Mouse (Mus musculus): ENCODE measurements around the gene Pdia5. TPM values are rescaled to one million over a fixed set of nuclear protein-coding genes. Genes with fewer than 3 reads are reported as not detected.

Pdia5 gene
- total and polyA plus RNA-seq, 3 experiments: not detected

DNA sequence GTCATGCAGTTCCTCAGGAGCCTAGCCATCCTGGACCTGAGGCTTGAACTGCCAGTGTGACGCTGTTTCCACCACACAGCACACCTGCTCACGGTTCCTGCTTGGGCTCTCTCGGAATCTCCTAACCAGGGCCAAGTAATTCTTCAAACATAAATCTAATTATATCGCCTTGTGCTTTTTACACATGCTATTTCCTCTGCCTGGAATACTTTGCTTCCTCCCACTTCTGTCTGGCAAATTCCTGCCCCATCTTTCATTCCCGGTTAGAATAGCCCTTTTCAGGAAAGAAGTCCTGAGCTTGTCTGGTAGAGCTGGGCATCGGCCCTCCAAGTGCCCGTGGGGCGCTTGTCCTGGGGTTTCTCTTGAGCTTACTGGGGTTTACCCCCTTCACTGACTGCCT lies 47.0 kb upstream of the Pdia5 start:
- in situ Hi-C loops (cut with MboI; ENCODE audit: low pct_ligation_motif_present, low pct_unique_long_range_greater_than_20kb, low sequenced_read_pairs) (no loop called here), dilution Hi-C loops (cut with MboI; ENCODE audit: extremely low pct_ligation_motif_present, extremely low pct_unique_long_range_greater_than_20kb, low sequenced_read_pairs) (no loop called here)
- Histone ChIP-seq H3K9ac (ENCODE audit: insufficient read depth, low read depth) (no peak overlapping the region), H3K79me2 (replicated peaks; ENCODE audit: control insufficient read depth, extremely low read depth, insufficient read depth, poor library complexity, severe bottlenecking) (no peaks in the 10 kb centered on the region), H3K4me3 (replicated peaks in 1 of 3; ENCODE audit: low read depth in 2 of 3, low read length in 2 of 3, poor library complexity in 1 of 3) (no peak overlapping the region), H3K27ac (ENCODE audit: insufficient read depth, low read depth) (no peak overlapping the region), H3K4me2 (ENCODE audit: insufficient read depth, low read depth, poor library complexity, severe bottlenecking) (no peak overlapping the region), H3K27me3 (replicated peaks) (peaks cover 82% of the 10 kb centered on the region), H3K4me1 (ENCODE audit: control insufficient read depth in 1 of 2, insufficient read depth in 2 of 2) (no peaks in the 10 kb centered on the region), H3K9me3 (replicated peaks; ENCODE audit: low read length) (peaks cover 13% of the 10 kb centered on the region), H3K36me3 (replicated peaks in 1 of 2; ENCODE audit: control insufficient read depth in 1 of 2, insufficient read depth in 1 of 2, low read length in 1 of 2) (no peaks in the 10 kb centered on the region)
- TF ChIP-seq E2F4 (IDR thresholded peaks at IDR 0.05; ENCODE audit: insufficient replicate concordance, low read depth, low read length) (no peak), SIN3A (IDR thresholded peaks at IDR 0.05; ENCODE audit: low read length) (no peak), NRF1 (IDR thresholded peaks at IDR 0.05; ENCODE audit: low read depth, low read length) (no peak), ETS1 (conservative IDR thresholded peaks at IDR 0.05; ENCODE audit: low read depth, low read length) (no peak), PAX5 (IDR thresholded peaks at IDR 0.05; ENCODE audit: low read length) (no peak), POLR2AphosphoS2 (IDR thresholded peaks at IDR 0.05; ENCODE audit: low read depth, low read length) (no peak), CTCF (conservative IDR thresholded peaks at IDR 0.05 in 1 of 2, IDR thresholded peaks at IDR 0.05 in 1 of 2; ENCODE audit: low read depth in 2 of 2, low read length in 2 of 2) (no peak), IRF4 (IDR thresholded peaks at IDR 0.05; ENCODE audit: low read depth, low read length) (no peak)
- DNase-seq (ENCODE audit: extremely low read depth): no peak

DNA sequence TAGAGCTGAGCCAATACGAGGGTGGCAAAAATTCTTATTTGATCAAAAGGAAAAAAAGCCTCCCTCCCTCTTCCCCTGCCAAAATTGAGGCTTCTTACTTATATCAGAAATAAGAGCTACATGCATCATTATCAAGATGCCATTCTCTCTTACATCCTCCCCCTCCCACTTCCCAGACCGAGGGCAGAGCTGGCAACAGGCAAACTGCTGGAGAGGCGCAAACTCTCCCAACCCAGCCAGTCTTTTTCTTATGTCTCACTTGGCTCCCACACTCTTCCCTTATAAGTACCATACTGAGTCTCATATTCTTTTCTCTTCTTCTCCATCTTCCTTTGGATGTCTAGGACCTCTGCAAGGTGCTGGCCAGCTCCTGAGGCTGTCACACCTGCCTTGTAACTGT lies 44.0 kb upstream of the Pdia5 start:
- Histone ChIP-seq H3K4me2 (ENCODE audit: insufficient read depth, low read depth, poor library complexity, severe bottlenecking) (no peak overlapping the region), H3K27me3 (replicated peaks) (peaks cover 98% of the 10 kb centered on the region), H3K27ac (ENCODE audit: insufficient read depth, low read depth) (no peak overlapping the region), H3K36me3 (replicated peaks in 1 of 2; ENCODE audit: control insufficient read depth in 1 of 2, insufficient read depth in 1 of 2, low read length in 1 of 2) (no peaks in the 10 kb centered on the region), H3K4me3 (replicated peaks in 1 of 3; ENCODE audit: low read depth in 2 of 3, low read length in 2 of 3, poor library complexity in 1 of 3) (no peak overlapping the region), H3K9ac (ENCODE audit: insufficient read depth, low read depth) (no peak overlapping the region), H3K9me3 (replicated peaks; ENCODE audit: low read length) (no peaks in the 10 kb centered on the region), H3K4me1 (ENCODE audit: control insufficient read depth in 1 of 2, insufficient read depth in 2 of 2) (no peaks in the 10 kb centered on the region), H3K79me2 (replicated peaks; ENCODE audit: control insufficient read depth, extremely low read depth, insufficient read depth, poor library complexity, severe bottlenecking) (no peaks in the 10 kb centered on the region)
- dilution Hi-C loops (cut with MboI; ENCODE audit: extremely low pct_ligation_motif_present, extremely low pct_unique_long_range_greater_than_20kb, low sequenced_read_pairs): no loop called here
- DNase-seq (ENCODE audit: extremely low read depth): no peak
- in situ Hi-C loops (cut with MboI; ENCODE audit: low pct_ligation_motif_present, low pct_unique_long_range_greater_than_20kb, low sequenced_read_pairs): no loop called here
- no peak for TF ChIP-seq ETS1 (conservative IDR thresholded peaks at IDR 0.05; ENCODE audit: low read depth, low read length)
- no peak for TF ChIP-seq MAFK (IDR thresholded peaks at IDR 0.05; ENCODE audit: insufficient replicate concordance, low read length)
- TF ChIP-seq JUN (IDR thresholded peaks at IDR 0.05; ENCODE audit: insufficient read depth, low read depth, low read length): no peak
- TF ChIP-seq CHD1 (IDR thresholded peaks at IDR 0.05; ENCODE audit: low read depth, low read length): no peak
- TF ChIP-seq USF2 (conservative IDR thresholded peaks at IDR 0.05; ENCODE audit: low read depth, low read length): no peak
- no peak for TF ChIP-seq MAX (IDR thresholded peaks at IDR 0.05; ENCODE audit: low read length)
- no peak for TF ChIP-seq HCFC1 (IDR thresholded peaks at IDR 0.05; ENCODE audit: low read depth, low read length)
- no peak for TF ChIP-seq SIN3A (IDR thresholded peaks at IDR 0.05; ENCODE audit: low read length)
- no peak for TF ChIP-seq CTCF (conservative IDR thresholded peaks at IDR 0.05 in 1 of 2, IDR thresholded peaks at IDR 0.05 in 1 of 2; ENCODE audit: low read depth in 2 of 2, low read length in 2 of 2)
- no peak for TF ChIP-seq ZMIZ1 (IDR thresholded peaks at IDR 0.05; ENCODE audit: low read depth, low read length)
- TF ChIP-seq BHLHE40 (IDR thresholded peaks at IDR 0.05; ENCODE audit: low read depth, low read length): no peak
- TF ChIP-seq ELF1 (IDR thresholded peaks at IDR 0.05; ENCODE audit: low read depth, low read length): no peak
- no peak for TF ChIP-seq RCOR1 (conservative IDR thresholded peaks at IDR 0.05; ENCODE audit: low read depth, low read length)

Data from CH12.LX (cell line).